ENCODE assay signal across 20 mouse cellular contexts in genomic region chr3:59250454-59250853, GRCm38 (mm10). TPM values are rescaled to one million over a fixed set of nuclear protein-coding genes. Genes with fewer than 3 reads are reported as not detected.
"Had no signal": no experiment of that assay in that cellular context is flagged by ENCODE, and none has a peak within 500 bp of the region (broad histone marks: within the 10 kb centered on the region; RNA-seq: fewer than 3 reads in every experiment).

No protein-coding gene starts in this region.

- H3K4me2 ChIP-seq: neural tube, embryonic 13.5 days; neural tube, embryonic 15.5 days; stomach, embryonic 15.5 days had no signal

- H3K27ac ChIP-seq: neural tube, embryonic 13.5 days; neural tube, embryonic 15.5 days; stomach, embryonic 15.5 days; stomach, postnatal 0 days had no signal

- H3K27me3 ChIP-seq: neural tube, embryonic 13.5 days; neural tube, embryonic 15.5 days; stomach, embryonic 15.5 days had no signal

- DNase-seq: retina, postnatal 1 day; right cerebral cortex, adult 18-20 months; right cerebral cortex, postnatal 14 days; right cerebral cortex, postnatal 25 days; right cerebral cortex, postnatal 4 days; spleen, adult 18-20 months; thymus, adult 18-20 months; thymus, adult 2 months; thymus, postnatal 14 days; thymus, postnatal 25 days; thymus, postnatal 36 days; thymus, postnatal 4 days had no signal

- H3K4me3 ChIP-seq: neural tube, embryonic 13.5 days; neural tube, embryonic 15.5 days; stomach, embryonic 15.5 days had no signal

- H3K4me1 ChIP-seq: neural tube, embryonic 13.5 days; neural tube, embryonic 15.5 days; stomach, embryonic 15.5 days had no signal

- H3K9me3 ChIP-seq: neural tube, embryonic 13.5 days; neural tube, embryonic 15.5 days; stomach, embryonic 15.5 days had no signal

- H3K36me3 ChIP-seq: neural tube, embryonic 13.5 days; neural tube, embryonic 15.5 days; stomach, embryonic 15.5 days had no signal

- H3K9ac ChIP-seq: neural tube, embryonic 13.5 days; neural tube, embryonic 15.5 days; stomach, embryonic 15.5 days had no signal

RNA-seq across cellular contexts. Expression of gene Gpr87, which starts 55.5 kb away (rescaled TPM):
- total RNA-seq: neutrophil, adult 5-6 weeks had no signal
- polyA plus RNA-seq: neural tube, embryonic 13.5 days; small intestine, adult 2 months; spleen, adult 2 months; testis, adult 2 months had no signal
